Mouse (Mus musculus): ENCODE results near the gene Fry.
A peak's percentile ranks its signal among the peaks of the same experiment; 100 is the strongest.

Gene Fry

DNA sequence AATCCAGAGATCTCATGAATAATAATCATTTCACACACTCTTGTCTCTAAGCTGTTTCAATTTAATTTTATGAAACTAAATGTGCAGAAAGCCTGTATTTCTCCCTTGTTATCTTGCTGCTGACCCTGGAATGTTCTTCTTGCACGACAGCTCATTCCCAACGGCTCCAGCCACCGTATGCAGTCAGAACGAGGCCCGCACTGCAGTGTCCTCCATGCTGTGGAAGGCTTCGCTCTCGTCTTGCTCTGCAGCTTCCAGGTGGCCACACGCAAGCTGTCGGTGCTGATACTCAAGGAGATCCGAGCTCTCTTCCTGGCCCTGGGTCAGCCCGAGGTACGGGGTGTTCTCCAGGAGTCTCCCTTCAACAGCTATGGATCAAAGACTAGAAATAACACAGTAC, 270.2 kb downstream of the Fry start:
- DNase-seq (ENCODE audit: low spot score in 2 of 2): no peak

DNA sequence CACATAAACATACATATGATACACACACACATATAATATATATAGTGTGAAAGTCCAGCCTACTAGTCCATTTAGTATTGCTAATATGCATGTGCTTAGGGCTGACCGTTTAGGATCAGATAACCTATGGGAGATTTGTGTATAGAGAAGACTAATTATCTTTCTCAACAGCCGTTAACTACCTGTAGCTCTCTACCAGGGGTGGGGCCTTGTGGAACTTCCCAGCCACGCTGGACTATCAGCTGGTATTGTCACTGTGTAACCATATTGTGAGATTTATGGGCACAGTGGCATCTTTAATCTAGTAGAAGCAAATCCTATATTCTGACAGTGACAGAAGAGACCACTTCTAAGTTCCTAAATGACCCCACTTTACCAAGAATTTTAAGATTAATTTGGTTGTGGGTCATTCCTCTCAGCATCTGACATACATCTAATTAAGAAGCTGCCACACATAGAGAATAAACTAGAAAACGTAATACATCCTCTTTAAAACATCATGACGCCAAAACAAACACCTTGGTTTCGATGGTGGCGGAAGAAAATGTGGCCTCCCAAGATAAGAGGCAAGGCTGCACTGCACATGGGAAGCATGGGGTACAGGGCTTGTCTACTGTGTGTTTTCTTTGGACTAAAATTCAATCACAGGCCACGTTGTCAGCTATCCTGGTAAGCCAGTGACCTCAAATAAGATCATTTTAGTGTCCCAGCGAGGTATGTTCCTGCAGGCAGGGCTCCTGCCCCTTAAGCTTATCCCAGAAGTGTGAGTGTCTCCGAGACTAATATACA, 271.3 kb downstream of the Fry start:
- DNase-seq (ENCODE audit: low spot score in 2 of 2): no peak

DNA sequence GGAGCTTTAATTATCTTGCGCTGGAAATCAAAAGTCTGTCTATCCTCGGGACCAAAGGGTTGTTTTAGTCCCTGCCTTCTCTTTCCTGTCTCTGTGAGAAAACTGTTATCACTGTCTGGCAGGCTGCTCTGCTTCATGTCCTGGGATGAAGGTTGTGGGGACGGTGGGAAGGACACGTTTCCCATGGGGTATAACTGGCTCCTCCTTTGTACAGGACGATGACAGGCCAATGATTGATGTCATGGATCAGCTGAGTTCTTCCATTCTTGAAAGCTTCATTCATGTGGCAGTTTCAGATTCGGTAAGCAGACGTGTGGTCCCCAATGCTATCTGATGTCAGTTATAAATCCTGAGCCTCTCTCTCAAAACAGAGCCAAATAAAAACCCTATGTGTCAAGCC, 272.0 kb downstream of the Fry start:
- DNase-seq (ENCODE audit: low spot score in 2 of 2): no peak

DNA sequence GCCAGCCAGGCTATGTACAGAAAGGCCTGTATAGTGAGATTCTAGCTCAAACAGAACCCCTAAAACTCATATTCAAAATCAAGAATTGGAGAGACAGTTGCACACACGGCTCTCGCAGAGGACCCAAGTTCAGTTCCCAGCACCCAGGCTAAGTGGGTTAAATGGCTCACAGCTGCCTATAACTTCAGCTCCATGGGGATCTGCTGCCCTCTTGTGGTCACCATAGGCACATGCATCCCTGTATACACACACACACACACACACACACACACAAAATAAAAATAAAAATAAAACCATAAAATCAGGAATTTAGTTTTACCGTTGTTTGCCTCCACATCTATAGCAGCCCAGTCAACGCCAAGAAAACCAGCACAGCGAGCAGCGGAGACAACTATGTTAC, 276.2 kb downstream of the Fry start:
- no peak for DNase-seq (ENCODE audit: low spot score in 2 of 2)

DNA sequence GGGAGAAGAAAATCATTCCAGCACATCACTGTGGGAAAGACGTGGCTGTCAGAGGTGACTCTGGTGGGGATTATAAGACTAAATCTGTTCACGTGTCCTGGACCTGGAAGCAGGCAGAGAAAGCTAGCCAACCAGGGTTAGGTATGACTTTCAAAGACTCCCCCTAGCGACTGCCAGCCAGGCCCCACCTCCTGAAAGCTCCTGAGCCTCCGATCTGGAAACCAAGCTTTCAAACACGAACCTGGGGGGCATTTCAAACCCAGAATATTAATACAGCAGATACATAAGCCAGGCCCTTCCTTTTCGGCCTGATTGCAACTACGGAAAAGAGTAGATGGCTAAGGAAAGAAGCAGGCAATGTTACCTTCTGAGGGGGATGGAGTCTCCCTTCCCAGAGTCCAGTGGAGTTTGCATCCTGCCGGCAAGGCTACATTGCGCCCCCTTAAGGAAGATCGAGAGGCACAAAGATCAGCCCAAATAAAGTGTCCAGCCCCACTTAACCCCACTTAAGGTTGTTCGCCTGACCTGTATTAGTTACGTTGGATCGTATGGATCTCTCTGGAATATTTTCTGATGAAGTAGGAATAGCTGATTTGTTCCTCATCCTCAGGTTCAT, 284.5 kb downstream of the Fry start:
- no peak for DNase-seq (ENCODE audit: low spot score in 2 of 2)

DNA sequence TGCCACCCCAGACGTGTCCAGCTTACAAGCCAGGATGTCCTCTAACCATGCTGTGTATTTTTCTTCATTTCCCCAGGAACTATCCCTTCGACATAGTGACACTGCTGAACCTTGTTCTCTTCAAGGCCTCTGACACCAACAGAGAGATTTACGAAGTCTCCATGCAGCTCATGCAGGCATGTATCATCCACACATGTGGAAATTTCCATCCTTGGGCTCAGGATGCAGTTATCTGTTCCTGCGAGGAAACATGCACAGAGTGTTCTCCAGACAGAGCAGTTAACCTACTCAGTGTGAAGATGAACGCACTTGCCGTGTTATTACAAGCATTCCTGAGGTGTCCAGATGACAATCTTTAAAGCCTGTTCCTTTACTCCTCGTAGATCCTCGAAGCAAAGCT, 286.4 kb downstream of the Fry start:
- no peak for DNase-seq (ENCODE audit: low spot score in 2 of 2)

DNA sequence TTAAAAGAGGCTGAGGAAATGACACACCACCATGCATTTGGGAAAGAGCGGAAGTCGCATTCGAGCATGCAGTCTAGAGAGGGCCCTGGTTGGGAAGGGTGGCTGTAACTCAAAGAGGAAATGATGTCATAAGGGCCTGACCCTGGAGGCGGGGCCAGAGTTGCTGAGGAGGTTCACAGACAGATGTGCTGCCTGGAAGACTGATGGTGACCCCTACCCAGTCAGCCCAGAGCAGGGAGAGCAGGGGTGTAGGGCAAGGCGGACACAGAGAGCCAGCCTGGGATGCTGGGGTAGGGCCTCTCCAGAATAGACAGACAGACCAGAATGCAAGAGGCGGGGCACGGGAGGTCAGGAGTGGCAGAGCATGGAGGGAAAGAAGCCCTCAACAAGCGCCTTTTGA, 290.5 kb downstream of the Fry start:
- DNase-seq (ENCODE audit: low spot score in 2 of 2): no peak

DNA sequence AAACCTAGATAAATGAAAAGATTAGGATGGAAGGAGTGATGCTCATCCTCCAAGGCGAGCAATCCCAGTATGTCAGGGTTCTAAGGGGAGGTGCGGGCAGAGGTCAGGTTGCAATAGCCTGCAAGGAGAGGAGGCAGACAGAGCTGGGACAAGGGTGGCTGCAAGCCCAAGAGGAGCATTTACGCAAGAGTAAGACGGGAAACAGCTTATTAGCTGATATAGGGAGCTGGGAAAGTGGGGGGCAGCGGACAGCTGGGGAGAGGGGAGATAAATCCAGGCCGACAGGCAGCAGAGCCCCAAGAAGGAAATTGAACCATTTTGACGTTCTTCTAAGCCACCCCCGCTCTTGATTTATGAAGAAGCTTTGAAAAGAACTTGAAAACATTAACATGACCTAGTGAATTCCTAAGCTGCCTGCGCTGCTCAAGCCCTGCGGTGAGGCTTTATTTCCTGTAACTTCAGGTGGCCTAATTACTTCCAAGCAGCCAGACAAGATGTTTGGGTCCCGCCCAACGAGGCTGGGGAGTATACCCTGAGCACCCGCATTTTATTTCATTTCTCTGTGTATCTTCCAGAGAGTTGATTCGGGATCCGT, 291.1 kb downstream of the Fry start:
- DNase-seq (ENCODE audit: low spot score in 2 of 2): no peak

DNA sequence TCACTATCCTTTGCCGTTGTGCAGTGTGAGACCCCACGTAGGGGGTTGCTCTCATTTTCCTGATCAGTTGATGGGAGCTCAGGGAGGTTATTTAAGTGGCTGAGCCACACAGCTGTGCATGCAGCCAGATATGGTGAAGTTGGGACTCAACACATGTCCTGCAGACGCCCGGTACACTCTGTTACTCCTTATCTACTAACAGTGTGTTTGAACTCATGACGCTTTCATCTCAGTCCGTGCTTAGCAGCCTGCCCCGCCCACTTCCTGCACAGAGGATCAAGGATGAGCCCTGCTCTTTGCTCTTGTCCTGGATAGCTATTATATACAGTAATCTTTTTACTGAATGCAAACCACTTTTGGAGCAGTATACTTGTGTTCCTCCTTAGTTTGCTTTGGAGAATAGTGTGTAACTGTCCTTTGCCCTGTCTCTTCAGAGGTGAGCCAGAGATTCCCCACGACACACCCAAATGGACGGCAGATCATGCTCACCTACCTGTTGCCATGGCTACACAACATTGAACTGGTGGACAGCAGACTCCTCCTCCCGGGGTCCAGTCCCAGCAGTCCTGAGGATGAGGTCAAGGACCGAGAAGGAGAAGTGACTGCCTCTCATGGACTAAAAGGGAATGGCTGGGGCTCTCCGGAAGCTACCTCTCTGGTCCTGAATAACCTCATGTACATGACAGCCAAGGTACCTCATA, 294.5 kb downstream of the Fry start:
- DNase-seq (ENCODE audit: low spot score in 2 of 2): no peak

DNA sequence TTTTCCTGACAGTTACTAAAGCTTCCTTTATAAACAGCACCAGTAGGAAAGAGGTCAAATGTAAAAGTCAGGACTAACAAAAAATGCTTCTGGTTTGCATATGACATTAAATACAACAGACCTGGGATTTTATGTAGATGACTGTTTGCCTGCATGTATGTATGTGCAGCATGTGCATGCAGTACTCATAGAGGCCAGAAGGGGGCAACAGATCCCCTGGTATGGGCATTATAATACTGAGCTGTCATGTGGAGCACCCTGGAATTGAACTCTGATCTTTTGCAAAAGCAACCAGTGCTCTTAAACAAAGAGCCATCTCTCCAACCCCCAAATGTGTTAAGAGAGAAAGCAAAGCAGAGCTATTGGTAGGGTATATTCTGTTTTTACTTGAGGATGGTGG, 296.4 kb downstream of the Fry start:
- DNase-seq (ENCODE audit: low spot score in 2 of 2): no peak

DNA sequence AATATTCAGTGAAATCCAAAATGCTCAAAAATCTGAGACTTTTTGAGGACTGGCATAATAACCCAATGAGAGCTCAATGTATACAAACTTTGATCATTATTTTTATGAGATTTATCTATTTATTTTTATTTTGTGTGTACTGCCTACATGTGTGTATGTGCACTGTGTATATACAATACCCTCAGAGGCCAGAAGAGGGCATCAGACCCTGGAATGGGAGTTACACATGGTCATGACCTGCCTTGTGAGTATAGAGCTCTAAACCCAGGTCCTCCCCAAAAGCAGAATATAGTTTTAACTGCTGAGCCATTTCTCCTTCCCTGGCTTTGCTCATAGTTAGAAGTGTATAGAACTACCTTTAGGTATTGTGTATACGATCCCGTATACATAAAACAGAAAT, 298.8 kb downstream of the Fry start:
- no peak for DNase-seq (ENCODE audit: low spot score in 2 of 2)

DNA sequence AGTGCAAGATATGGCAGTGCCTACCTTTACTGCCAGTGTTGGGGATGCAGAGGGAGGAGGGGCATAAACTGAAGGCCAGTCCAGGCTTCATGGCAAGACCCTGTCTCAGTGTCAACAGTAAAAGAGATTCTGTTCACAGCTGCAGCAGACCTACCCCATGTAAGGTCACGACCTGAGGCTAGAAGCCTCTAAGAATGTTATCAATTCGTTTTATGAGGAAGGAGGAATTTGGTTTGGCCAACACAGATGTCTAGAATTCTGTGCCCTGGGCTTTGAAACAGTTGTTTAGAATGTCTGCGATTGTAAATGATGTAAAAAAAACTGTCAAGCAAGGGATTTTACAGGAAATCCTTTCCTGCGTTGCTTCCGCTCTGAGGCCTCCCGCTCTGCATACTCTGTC, 299.6 kb downstream of the Fry start:
- no peak for DNase-seq (ENCODE audit: low spot score in 2 of 2)

DNA sequence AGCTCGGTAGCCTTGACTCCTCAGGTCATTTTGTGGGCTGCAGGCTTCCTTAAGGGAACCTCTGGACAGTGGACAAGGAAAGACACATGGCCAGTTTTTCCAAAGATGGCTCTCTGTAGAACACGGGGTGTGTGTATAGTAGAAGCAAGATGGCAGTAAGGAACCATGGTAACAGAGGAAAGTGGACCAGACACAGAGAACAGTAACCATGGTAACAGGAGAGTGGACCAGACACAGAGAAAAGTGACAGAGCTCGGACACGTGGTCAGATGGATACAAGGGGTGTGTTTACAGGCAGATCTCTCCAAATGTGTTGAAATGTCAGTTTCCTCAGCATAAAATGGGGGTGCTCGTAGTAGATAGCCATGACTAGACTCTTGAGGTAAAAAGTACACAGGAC, 306.6 kb downstream of the Fry start:
- no peak for DNase-seq (ENCODE audit: low spot score in 2 of 2)

DNA sequence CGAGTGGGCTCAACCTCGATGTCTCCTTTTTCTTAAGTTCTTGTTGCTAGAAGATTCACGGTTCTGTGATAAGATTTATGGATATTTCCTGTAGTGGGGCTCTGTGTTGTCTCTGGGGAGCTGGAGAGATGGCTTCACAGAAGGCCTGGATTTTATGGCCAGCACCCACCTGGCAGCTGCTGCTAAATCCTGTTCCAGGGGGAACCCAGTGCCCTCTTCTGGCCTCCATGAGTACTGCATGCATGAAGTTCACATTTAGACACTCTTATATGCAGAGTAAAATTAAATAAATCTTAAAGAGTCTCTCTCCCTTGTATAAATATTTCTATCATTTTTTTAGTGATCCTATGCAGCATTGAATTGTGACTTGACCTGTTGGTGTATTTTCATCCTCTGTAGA, 308.1 kb downstream of the Fry start:
- DNase-seq (ENCODE audit: low spot score in 2 of 2): peak in 1 of 2 experiments; percentile 21

DNA sequence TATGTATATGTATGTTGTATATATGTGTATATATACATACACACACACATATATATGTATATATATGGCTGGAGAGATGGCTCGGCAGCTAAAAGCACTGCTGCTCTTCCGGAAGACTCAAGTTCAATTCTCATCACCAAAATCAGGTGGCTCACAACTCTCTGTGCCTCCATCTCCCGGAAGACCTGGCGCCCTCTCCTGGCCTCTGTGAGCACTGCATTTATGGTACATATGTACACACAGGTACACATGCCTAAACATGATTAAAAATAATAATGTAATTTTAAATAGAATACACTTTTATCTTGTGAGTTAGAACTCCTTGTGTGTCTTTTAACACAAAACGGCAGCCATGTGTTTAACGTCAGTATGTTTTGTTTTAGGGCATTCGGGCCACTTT, 312.8 kb downstream of the Fry start:
- peak; percentile 3 to 43 for DNase-seq (ENCODE audit: low spot score in 2 of 2)

DNA sequence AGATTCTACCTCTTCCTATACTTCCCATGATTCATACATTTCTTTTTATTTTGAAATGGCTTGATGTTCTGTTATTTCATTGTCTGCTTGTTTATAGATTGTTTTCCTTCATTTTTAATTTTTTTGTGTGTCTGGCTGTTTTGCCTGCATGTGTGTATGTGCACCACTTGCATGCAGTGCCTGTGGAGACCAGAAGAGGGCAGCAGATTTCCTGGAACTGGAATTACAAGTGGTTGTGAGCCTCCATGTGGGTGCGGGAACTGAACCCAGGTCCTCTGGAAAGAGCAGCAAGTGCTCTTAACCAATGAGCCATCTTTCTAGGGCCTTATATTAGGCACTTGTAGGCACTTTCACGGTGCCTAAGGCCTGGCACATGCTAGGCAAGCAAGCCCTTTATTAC, 314.5 kb downstream of the Fry start:
- DNase-seq (ENCODE audit: low spot score in 2 of 2): no peak

DNA sequence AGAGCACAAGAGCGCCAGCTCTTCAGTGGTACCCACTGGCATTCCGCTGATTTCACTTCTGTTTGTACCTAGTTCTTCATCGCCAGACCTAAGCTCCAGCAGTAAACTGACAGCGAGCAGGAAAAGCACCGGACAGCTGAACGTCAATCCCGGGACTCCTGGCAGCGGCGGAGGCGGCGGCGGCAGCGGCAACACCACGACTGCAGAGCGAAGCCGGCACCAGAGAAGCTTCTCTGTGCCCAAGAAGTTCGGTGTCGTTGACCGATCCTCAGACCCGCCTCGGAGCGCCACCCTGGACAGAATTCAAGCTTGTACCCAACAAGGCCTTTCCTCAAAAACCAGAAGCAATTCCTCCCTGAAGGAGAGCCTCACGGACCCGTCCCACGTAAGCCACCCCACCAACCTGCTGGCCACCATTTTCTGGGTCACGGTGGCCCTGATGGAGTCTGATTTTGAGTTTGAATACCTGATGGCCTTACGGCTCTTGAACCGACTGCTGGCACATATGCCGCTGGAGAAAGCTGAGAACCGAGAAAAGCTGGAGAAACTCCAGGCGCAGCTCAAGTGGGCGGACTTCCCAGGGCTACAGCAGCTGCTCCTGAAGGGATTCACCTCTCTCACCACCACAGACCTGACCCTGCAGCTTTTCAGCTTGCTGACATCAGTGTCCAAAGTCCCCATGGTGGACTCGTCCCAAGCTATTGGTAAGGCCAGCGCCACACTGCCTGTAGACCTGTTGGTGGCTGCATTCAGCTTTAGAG, 318.4 kb downstream of the Fry start:
- DNase-seq (ENCODE audit: low spot score in 2 of 2): no peak

DNA sequence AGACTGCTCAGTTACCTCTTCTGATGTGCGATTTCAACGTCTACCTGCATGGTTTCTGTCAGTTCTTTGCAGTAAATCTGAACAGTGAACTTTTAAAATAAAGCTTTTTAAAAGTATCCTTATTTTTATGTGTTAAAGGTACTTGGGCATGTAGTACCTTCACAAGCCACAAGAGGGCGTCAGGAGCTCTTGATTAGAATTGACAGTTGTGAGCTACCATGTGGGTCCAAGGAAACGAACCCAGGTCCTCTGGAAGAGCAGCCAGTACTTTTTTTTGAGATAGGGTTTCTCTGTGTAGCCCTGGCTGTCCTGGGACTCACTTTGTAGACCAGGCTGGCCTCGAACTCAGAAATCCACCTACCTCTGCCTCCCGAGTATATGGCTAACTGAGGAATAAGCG, 323.2 kb downstream of the Fry start:
- peak; percentile 14 to 37 for DNase-seq (ENCODE audit: low spot score in 2 of 2)

DNA sequence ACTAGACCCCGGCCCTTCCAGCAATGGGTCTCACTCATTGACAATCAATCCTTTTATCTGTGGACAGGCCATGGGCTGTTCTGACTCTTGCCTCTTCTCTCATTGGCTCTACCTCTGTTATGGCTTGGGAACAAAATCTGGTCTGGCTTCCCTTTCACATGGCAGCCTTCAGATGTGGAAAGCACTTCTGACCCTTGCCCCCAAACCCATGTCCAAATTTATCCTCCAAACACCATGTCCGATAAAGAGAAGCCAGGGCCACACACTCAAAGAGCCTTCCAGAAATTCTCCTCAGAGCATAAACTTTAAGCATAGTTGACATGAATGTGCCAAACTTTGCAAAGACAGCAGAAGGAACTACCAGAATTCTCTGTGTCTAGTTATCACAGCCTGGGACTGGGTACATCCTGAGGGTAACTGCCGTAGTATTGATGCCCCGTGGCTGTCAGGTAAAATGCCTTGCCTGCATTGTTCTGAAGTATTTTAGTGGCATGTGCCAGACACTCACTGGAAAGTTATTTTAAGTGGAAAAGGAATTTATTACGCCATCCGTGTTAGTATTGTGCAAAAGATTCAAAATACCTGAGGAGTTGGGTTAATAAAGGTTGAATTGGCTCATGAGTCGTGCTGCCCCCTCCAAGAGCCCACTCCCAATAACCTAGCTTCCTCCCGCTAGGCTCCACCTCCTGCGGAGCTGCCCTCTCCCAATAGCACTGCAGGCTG, 333.0 kb downstream of the Fry start:
- DNase-seq (ENCODE audit: low spot score in 2 of 2): no peak

DNA sequence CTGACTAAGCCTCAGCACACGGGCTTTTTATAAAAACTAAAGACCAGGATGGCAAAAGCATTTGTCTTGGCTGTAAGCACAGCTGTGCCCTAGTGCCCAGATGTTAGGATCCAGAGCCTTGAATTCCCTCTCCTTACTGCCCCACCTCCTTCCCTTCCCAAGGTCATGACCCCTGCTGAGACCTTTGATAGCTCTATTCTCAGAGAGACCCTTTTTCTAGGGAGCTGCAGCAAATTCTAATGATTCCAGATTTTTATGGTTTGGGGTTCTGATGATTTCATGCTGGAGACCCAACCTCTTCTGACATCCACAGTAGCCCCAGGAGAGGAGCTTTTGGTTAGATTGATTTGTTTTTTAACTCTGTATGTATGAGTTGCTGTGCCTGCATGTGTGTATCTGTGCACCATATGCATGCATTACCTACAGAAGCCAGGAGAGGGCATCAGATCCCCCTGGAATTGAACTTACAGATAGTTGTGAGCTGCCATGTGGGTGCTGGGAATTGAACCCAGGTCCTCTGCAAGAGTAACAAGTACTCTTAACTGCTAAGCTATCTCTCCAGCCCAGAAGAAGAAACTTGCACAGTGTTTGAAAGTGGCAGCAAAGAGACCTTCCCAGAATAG, 333.7 kb downstream of the Fry start:
- DNase-seq (ENCODE audit: low spot score in 2 of 2): no peak

DNA sequence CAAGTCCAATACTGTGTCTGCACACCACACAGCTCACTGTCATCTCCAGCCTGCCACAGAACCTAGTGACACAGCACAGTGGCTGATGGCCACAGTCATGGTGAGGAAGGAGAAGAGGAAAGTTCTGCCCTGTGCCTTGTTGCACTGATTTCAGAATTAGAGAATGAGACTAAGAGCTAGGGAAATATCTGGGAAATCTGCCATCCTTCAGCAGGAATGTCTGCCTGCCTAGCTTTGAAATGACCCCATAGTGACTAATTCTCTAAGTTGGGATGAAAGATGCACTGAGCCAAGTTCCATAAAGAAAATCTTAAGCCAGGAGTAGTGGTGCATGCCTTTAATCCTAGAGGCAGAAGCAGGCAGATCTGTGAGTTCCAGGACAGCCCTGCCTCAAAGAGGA, 334.2 kb downstream of the Fry start:
- no peak for DNase-seq (ENCODE audit: low spot score in 2 of 2)

Measured in natural killer cell, adult 2 months (primary cell).